Mouse (Mus musculus) brain, embryonic 14.5 days (tissue): ENCODE measurements at regions not wholly inside any gene's neighbourhood (a gene's known extent, or its start where the extent isn't known, plus 50 kb on each side); places are given as distances from the start of the nearest gene placed in this dataset.

Source experiments
- CTCF ChIP-seq: fragments of 200-500 bp; IDR thresholded peaks from 2 replicates; pipeline ENCODE4 v1.5.1; 2012; ENCODE audit warnings: inconsistent platforms, mild to moderate bottlenecking, moderate library complexity, borderline replicate concordance; ENCODE audit not compliant: insufficient read depth, insufficient read length; ENCODE audit errors: extremely low read depth
- POLR2A ChIP-seq: fragments of 200-500 bp; IDR thresholded peaks from 2 replicates; pipeline ENCODE4 v1.6.1; 2012; ENCODE audit warnings: mild to moderate bottlenecking, inconsistent platforms, borderline replicate concordance; ENCODE audit not compliant: poor library complexity, insufficient read depth, insufficient read length, severe bottlenecking; ENCODE audit errors: extremely low read depth

- TF ChIP-seq POLR2A (no peak), CTCF (no peak)
Observed at GRCm38 (mm10) chr4:152650198-152650597, 172.5 kb upstream of the Kcnab2 start.
